In genomic region chr15:84621722-84622428, GRCm38 (mm10) we compare ENCODE assay signal across 12 mouse cellular contexts. TPM values are rescaled to one million over a fixed set of nuclear protein-coding genes. Genes with fewer than 3 reads are reported as not detected.
DNase-seq lines count a peak whose midpoint lies in the region; ATAC-seq and TF ChIP-seq lines count a peak whose summit lies in the region.
"Had no signal": no experiment of that assay in that cellular context is flagged by ENCODE, and none has a peak within 500 bp of the region (broad histone marks: within the 10 kb centered on the region; RNA-seq: fewer than 3 reads in every experiment).

No protein-coding gene starts in this region.

- peaks cover 1% of the 10 kb centered on the region for H3K4me1 ChIP-seq in ES-Bruce4 (ENCODE audit: control insufficient read depth, insufficient read depth, low read length)
- H3K4me1 ChIP-seq in hindbrain, embryonic 16.5 days (ENCODE audit: control insufficient read depth, insufficient read depth, low read depth, low read length), result peaks cover 24% of the 10 kb centered on the region
- H3K4me1 ChIP-seq in midbrain, embryonic 12.5 days, result peaks cover 46% of the 10 kb centered on the region

- peak; percentile 61; the same call in 1 of the 2 replicates for TF ChIP-seq EP300 in ES-Bruce4 (IDR thresholded peaks at IDR 0.05; ENCODE audit: insufficient read depth, low read depth, low read length)

- no peak overlapping the region for H3K4me3 ChIP-seq in ES-Bruce4 (ENCODE audit: low read depth, low read length)
- no peak overlapping the region for H3K4me3 ChIP-seq in hindbrain, embryonic 16.5 days (ENCODE audit: low read length)
- H3K4me3 ChIP-seq in midbrain, embryonic 12.5 days, result no peak overlapping the region
- H3K4me3 ChIP-seq: limb, embryonic 13.5 days had no signal

- no peak overlapping the region for H3K9ac ChIP-seq in ES-Bruce4 (ENCODE audit: low read depth, poor library complexity, severe bottlenecking)
- H3K9ac ChIP-seq in hindbrain, embryonic 16.5 days (ENCODE audit: low read depth, low read length), result no peak overlapping the region
- no peak overlapping the region for H3K9ac ChIP-seq in midbrain, embryonic 12.5 days (replicated peaks)
- H3K9ac ChIP-seq: limb, embryonic 13.5 days had no signal

- no peaks in the 10 kb centered on the region; the same call in 1 of the 2 replicates for H3K9me3 ChIP-seq in ES-Bruce4 (replicated peaks; ENCODE audit: control insufficient read depth, insufficient read depth, low read length, poor library complexity, severe bottlenecking)
- no peaks in the 10 kb centered on the region for H3K9me3 ChIP-seq in hindbrain, embryonic 16.5 days (ENCODE audit: control insufficient read depth, low read length)
- H3K9me3 ChIP-seq in midbrain, embryonic 12.5 days, result no peaks in the 10 kb centered on the region; the same call in 1 of the 2 replicates

- H3K27me3 ChIP-seq in ES-Bruce4 (ENCODE audit: control insufficient read depth, insufficient read depth, low read length, poor library complexity, severe bottlenecking), result no peaks in the 10 kb centered on the region
- H3K27me3 ChIP-seq in hindbrain, embryonic 16.5 days (replicated peaks; ENCODE audit: control insufficient read depth, insufficient read depth, low read length), result no peaks in the 10 kb centered on the region
- H3K27me3 ChIP-seq in midbrain, embryonic 12.5 days, result peaks cover 18% of the 10 kb centered on the region; the same call in 1 of the 2 replicates

- H3K27ac ChIP-seq in ES-Bruce4 (ENCODE audit: insufficient read depth, low read length), result no peak overlapping the region
- H3K27ac ChIP-seq in hindbrain, embryonic 16.5 days (ENCODE audit: low read depth, low read length), result no peak overlapping the region
- peak overlapping the region; percentile 39 for H3K27ac ChIP-seq in midbrain, embryonic 12.5 days (replicated peaks)
- H3K27ac ChIP-seq: limb, embryonic 13.5 days; macrophage had no signal

- 29% methylated on average over 14 of the region's 14 CpGs for WGBS in hindbrain, embryonic 16.5 days
- 28% methylated on average over 14 of the region's 14 CpGs for WGBS in midbrain, embryonic 12.5 days

- TF ChIP-seq POLR2A in ES-Bruce4 (IDR thresholded peaks at IDR 0.05; ENCODE audit: insufficient read depth, low read length), result no peak

- peak; percentile 43; the same call in 1 of the 2 replicates for ATAC-seq in hindbrain, embryonic 16.5 days
- peak; percentile 65 for ATAC-seq in midbrain, embryonic 12.5 days (ENCODE audit: low FRiP score, low read depth)
- ATAC-seq in megakaryocyte, adult 5-6 weeks (ENCODE audit: poor library complexity, severe bottlenecking), result no peak
- no peak for ATAC-seq in megakaryocyte-erythroid progenitor cell, adult 5-6 weeks (replicated peaks; ENCODE audit: low FRiP score, low TSS enrichment, poor library complexity, severe bottlenecking)

- no peaks in the 10 kb centered on the region for H3K36me3 ChIP-seq in ES-Bruce4 (ENCODE audit: control insufficient read depth, insufficient read depth, low read length, poor library complexity, severe bottlenecking)
- no peaks in the 10 kb centered on the region for H3K36me3 ChIP-seq in hindbrain, embryonic 16.5 days (ENCODE audit: control insufficient read depth, insufficient read depth, low read length)
- no peaks in the 10 kb centered on the region for H3K36me3 ChIP-seq in midbrain, embryonic 12.5 days
- H3K36me3 ChIP-seq: limb, embryonic 13.5 days had no signal

- peak; percentile 55 for DNase-seq in brain, adult 2 months (ENCODE audit: low read depth, low spot score)
- no peak for DNase-seq in thymus, postnatal 4 days
- DNase-seq: adrenal gland, postnatal 25 days; cerebellum, postnatal 25 days; kidney, adult 8-10 months had no signal

- H3K4me2 ChIP-seq in hindbrain, embryonic 16.5 days (ENCODE audit: low read length), result no peak overlapping the region
- peak overlapping the region; percentile 32 for H3K4me2 ChIP-seq in midbrain, embryonic 12.5 days (replicated peaks)
- H3K4me2 ChIP-seq: limb, embryonic 13.5 days had no signal

- TF ChIP-seq CTCF in ES-Bruce4 (IDR thresholded peaks at IDR 0.05; ENCODE audit: low read depth, low read length), result no peak

RNA-seq across cellular contexts. Expression of gene Prr5, which starts 47.5 kb away (rescaled TPM):
- polyA plus RNA-seq in ES-Bruce4 (2011; ENCODE audit: insufficient read depth, insufficient read length, low read depth, missing spikeins), result 17.3 and 18.9 TPM in 2 replicates
- polyA plus RNA-seq in hindbrain, embryonic 16.5 days (2015; fragmentation: Nextera tagmentation; extraction: Ambion mirVana), result 30.5 and 33.2 TPM in 2 replicates
- polyA plus RNA-seq in midbrain, embryonic 12.5 days (2016; fragmentation: Nextera tagmentation; extraction: Ambion mirVana), result 11.1 and 13.9 TPM in 2 replicates
- 5.6 and 6.4 TPM in 2 replicates for total RNA-seq in megakaryocyte, adult 5-6 weeks (2015)
- 4.4 and 5.4 TPM in 2 replicates for total RNA-seq in megakaryocyte, adult 5-6 weeks (2017)
- total RNA-seq in megakaryocyte-erythroid progenitor cell, adult 5-6 weeks (2014; fragmentation: Nextera tagmentation), result 1.2 TPM in 1 of 2 replicates, not detected in the other
- total RNA-seq in megakaryocyte-erythroid progenitor cell, adult 5-6 weeks (2017), result 0.34 and 0.85 TPM in 2 replicates

Comparison
In these comparisons a context has a peak if more than half of its experiments do, and no peak if none do; other contexts are left out.
1. ATAC-seq: peak in hindbrain, embryonic 16.5 days (single experiment) and midbrain, embryonic 12.5 days (single experiment); none in megakaryocyte, adult 5-6 weeks (single experiment) and megakaryocyte-erythroid progenitor cell, adult 5-6 weeks (single experiment).